Mouse (Mus musculus) heart, embryonic 16.5 days (tissue): ENCODE measurements at regions not wholly inside any gene's neighbourhood (a gene's known extent, or its start where the extent isn't known, plus 50 kb on each side); places are given as distances from the start of the nearest gene placed in this dataset.
"Not testable (repeated sequence)": the region's sequence is repeated elsewhere in the genome, so short reads cannot be mapped to it uniquely, and the experiment has no call there.

Experiments
- ATAC-seq: fragments of 200-750 bp; cut with Nextera tagmentation; replicated peaks from 2 replicates; pipeline ENCODE4 v1.8.0; 2017; ENCODE audit warnings: moderate number of reproducible peaks; ENCODE audit not compliant: insufficient read depth, low FRiP score; ENCODE audit errors: extremely low read depth
- H3K27ac ChIP-seq: fragments of 300-500 bp; sonication (generic); 2 replicates; pipeline ENCODE4 v1.5.1; 2014; ENCODE audit warnings: mild to moderate bottlenecking, low read length, control low read depth, moderate library complexity
- H3K27me3 ChIP-seq: fragments of 300-500 bp; sonication (generic); 2 replicates; pipeline ENCODE4 v1.6.1; 2014; ENCODE audit warnings: low read length, mixed read lengths; ENCODE audit not compliant: control insufficient read depth, insufficient read depth
- H3K36me3 ChIP-seq: fragments of 300-500 bp; sonication (generic); 2 replicates; pipeline ENCODE4 v1.6.1; 2014; ENCODE audit not compliant: control insufficient read depth, insufficient read depth
- H3K4me1 ChIP-seq: fragments of 300-500 bp; sonication (generic); 2 replicates; pipeline ENCODE4 v1.6.1; 2014; ENCODE audit warnings: low read length, mixed read lengths; ENCODE audit not compliant: control insufficient read depth, insufficient read depth
- H3K4me2 ChIP-seq: fragments of 300-500 bp; sonication (generic); 2 replicates; pipeline ENCODE4 v1.6.1; 2014; ENCODE audit warnings: low read depth, mild to moderate bottlenecking, control low read depth, low read length
- H3K4me3 ChIP-seq: fragments of 300-500 bp; sonication (generic); 2 replicates; pipeline ENCODE4 v1.5.1; 2014; ENCODE audit warnings: mild to moderate bottlenecking, control low read depth, low read length
- H3K9ac ChIP-seq: fragments of 300-500 bp; sonication (generic); 2 replicates; pipeline ENCODE4 v1.6.1; 2014; ENCODE audit warnings: low read length, control low read depth
- H3K9me3 ChIP-seq: fragments of 300-500 bp; sonication (generic); replicated peaks from 2 replicates; pipeline ENCODE4 v1.6.1; 2016; ENCODE audit warnings: low read length; ENCODE audit not compliant: control insufficient read depth
- WGBS: fragments of 180-500 bp; shearing (Covaris S2); extraction: QIAGEN DNeasy Blood & Tissue Kit; methylation state at CpG from one replicate; pipeline ENCODE4 v1.1.7; 2014; 5-methylcytosine and 5-hydroxymethylcytosine counted together

DNA sequence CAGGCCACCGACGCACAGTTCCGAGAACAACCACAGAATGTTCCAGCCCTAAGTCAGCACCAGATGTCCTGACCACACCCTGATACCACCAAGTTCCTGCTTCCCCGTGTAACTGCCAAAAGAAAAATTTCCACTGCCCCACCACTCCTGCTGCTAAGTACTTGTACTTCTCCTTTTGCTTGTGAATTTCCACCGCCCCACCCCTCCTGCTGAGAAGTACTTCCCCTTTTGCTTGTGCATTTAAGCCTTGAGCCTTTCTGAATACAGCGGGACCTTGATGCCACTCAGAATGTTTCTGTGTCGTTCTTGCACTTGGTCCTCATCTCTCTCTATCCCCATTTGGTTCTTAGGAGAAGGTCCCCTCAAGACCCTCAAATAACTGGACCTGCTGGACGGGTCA is 100.8 kb upstream of the Plcb4 start:
- not testable (repeated sequence) for H3K27me3 ChIP-seq, H3K4me2 ChIP-seq, H3K4me3 ChIP-seq, ATAC-seq, H3K9me3 ChIP-seq, H3K27ac ChIP-seq, H3K4me1 ChIP-seq, H3K36me3 ChIP-seq, H3K9ac ChIP-seq
- WGBS = 88% methylated on average over 8 of the region's 8 CpGs

DNA sequence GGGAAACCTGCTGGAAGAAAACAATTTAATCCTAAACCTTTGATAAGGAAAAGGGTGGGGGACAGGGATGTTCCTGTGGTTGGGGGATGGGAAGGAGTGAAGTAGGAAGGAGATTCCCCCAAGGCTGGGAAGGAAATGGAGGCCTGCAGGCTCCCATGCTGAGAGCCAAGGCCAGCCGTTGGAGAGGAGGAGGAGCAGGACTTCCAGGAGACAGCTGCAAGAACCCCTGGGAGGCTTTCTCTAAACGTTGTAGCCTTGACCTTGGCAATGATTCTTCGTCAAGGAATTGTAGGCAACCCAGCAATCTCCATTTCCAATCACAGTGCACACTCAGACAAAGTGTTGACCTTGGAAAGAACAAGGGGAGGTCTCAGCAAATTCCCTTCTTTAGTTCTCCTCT is 99.5 kb upstream of the Plcb4 start:
- Histone ChIP-seq H3K27me3 (no peaks in the 10 kb centered on the region), H3K4me1 (peaks cover 6% of the 10 kb centered on the region; the same call in 1 of the 2 replicates), H3K4me3 (no peak overlapping the region), H3K9me3 (no peaks in the 10 kb centered on the region; the same call in 1 of the 2 replicates), H3K36me3 (no peaks in the 10 kb centered on the region), H3K4me2 (no peak overlapping the region), H3K27ac (no peak overlapping the region), H3K9ac (no peak overlapping the region)
- 48% methylated on average over 3 of the region's 3 CpGs for WGBS
- ATAC-seq = no peak

DNA sequence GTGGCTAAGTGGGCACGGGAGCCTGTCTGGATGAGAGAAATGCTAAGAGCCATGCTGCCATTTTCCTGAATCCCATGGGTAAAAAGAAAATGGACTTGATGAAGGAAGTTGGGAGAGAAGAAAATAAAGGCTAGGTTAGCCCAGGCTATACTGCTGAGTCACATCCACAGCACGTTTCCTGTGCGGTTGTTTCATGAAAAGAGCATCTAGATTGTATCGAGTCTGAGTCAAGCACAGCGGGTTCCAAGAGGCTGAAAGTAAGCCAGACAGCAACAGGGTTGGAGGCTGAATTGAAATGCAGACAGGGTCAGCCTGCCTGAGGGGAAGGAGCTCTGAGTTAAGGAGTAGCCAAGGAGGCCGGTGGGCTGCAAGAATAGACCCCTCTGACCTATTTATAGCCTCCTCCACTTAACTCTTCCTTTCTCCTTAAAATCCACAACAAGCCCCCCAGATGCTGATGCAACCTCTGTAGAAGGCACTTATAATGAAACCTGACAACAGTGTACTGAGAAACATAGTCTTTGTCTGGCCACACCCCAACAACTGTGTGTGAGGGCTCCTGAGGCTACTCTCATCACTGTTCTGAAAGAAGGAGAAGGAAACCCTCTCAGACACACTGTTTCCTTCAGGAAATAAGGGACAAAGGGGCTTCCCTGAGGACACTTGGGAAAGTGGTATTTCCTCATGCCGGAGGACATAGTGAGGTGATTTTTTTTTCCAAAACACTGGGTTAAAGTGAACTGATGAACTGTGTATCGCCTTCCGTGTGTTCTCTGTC is 98.7 kb upstream of the Plcb4 start:
- H3K4me3 ChIP-seq = no peak overlapping the region
- H3K9ac ChIP-seq = no peak overlapping the region
- H3K27me3 ChIP-seq = no peaks in the 10 kb centered on the region
- peaks cover 6% of the 10 kb centered on the region; the same call in 1 of the 2 replicates for H3K4me1 ChIP-seq
- peak overlapping the region; percentile 28 for H3K27ac ChIP-seq
- 74% methylated on average over 9 of the region's 9 CpGs for WGBS
- no peak overlapping the region for H3K4me2 ChIP-seq
- H3K36me3 ChIP-seq = no peaks in the 10 kb centered on the region
- no peak for ATAC-seq
- no peaks in the 10 kb centered on the region; the same call in 1 of the 2 replicates for H3K9me3 ChIP-seq

DNA sequence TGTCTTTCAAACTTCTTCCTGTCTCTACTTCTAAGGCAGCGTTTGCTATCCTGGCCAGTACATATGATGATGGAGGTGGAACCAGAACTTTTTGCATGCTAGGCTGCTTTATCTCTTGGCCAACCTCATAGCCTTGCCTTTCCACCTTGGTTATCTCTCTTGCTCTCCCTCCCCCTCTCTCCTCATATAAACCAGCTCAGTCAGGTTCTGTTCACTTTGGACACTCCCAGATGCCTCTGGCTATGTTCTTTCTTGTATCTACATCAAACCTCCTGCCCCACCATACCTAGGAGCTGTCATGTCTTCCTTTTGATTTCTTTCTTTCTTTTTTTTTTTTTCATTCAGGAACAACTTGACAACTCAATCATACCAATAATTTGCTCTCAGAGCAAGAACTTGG is 98.0 kb upstream of the Plcb4 start:
- no peaks in the 10 kb centered on the region for H3K27me3 ChIP-seq

DNA sequence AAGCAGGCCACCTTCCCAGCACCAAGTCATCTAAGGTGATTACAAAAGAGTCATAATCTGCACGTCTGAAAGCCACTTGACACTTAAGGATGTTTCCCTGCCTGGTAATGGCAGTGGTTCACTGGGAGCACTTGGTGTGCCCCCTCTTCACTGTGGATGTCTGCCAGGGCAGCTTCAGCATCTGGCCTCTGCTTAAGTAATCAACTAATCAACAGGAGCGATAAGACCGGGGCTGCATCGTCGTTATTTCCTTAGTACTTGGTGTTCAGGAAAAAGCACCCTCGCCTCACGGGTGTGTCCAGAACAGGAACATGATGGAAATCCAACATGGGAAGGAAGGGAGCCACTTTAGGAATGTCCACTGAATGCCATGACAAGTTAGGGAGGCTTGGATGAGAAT is 97.1 kb upstream of the Plcb4 start:
- Histone ChIP-seq H3K4me3 (no peak overlapping the region), H3K9ac (no peak overlapping the region), H3K36me3 (no peaks in the 10 kb centered on the region), H3K27me3 (no peaks in the 10 kb centered on the region), H3K4me1 (peaks cover 6% of the 10 kb centered on the region; the same call in 1 of the 2 replicates), H3K27ac (peak overlapping the region; percentile 52; the same call in 1 of the 2 replicates), H3K4me2 (no peak overlapping the region), H3K9me3 (no peaks in the 10 kb centered on the region; the same call in 1 of the 2 replicates)
- ATAC-seq = 0 out of 2 replicates have a peak, but pooled peaks have one; percentile 18
- 34% methylated on average over 7 of the region's 7 CpGs for WGBS

More for the DNA sequence above, 98.0 kb upstream of the Plcb4 start:
- no peak for ATAC-seq
- H3K9ac ChIP-seq = no peak overlapping the region
- peak overlapping the region; percentile 60 for H3K27ac ChIP-seq
- no peak overlapping the region for H3K4me3 ChIP-seq
- no peaks in the 10 kb centered on the region; the same call in 1 of the 2 replicates for H3K9me3 ChIP-seq
- WGBS = 58% methylated on average over 1 of the region's 1 CpGs
- H3K36me3 ChIP-seq = no peaks in the 10 kb centered on the region
- no peak overlapping the region for H3K4me2 ChIP-seq
- peaks cover 6% of the 10 kb centered on the region; the same call in 1 of the 2 replicates for H3K4me1 ChIP-seq

DNA sequence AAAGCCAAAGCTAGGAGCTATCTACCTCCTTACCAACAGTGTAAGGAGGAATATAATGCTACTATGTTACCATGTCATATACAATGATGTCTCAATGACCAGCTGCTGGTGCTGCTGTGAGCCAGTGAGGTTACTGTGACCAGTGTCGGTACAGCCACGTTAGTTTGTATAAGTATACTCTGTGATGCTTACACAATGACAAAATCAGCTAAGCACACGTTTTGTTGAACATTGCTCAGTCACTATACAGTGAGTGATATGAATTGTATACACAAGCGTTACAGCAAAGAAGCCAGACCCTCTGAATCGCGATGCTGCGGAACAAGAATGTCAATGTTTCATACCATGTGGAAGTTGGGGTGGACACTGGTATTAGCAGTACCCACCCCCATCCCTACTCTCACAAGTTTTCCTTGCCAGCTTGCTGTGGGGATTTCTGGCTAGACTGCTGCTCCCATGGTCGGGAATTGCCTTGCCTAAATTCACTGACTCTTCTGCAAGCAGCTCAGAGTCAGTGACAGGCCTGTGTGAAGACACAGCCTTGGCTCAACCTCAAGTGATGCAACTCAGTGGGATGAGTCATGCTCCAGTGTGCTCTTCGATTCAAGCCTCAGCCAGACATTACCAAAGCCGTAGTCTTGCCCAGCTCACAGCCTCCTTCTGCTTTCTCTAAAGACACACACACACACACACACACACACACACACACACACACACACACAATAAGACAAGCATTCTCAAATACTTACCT is 96.5 kb upstream of the Plcb4 start:
- WGBS = 64% methylated on average over 10 of the region's 10 CpGs
- no peak overlapping the region for H3K4me3 ChIP-seq
- no peaks in the 10 kb centered on the region; the same call in 1 of the 2 replicates for H3K9me3 ChIP-seq
- no peaks in the 10 kb centered on the region for H3K36me3 ChIP-seq
- H3K27ac ChIP-seq = peak overlapping the region; percentile 52
- no peaks in the 10 kb centered on the region for H3K27me3 ChIP-seq
- peaks cover 6% of the 10 kb centered on the region; the same call in 1 of the 2 replicates for H3K4me1 ChIP-seq
- peak; percentile 67 for ATAC-seq
- no peak overlapping the region for H3K4me2 ChIP-seq
- no peak overlapping the region for H3K9ac ChIP-seq

DNA sequence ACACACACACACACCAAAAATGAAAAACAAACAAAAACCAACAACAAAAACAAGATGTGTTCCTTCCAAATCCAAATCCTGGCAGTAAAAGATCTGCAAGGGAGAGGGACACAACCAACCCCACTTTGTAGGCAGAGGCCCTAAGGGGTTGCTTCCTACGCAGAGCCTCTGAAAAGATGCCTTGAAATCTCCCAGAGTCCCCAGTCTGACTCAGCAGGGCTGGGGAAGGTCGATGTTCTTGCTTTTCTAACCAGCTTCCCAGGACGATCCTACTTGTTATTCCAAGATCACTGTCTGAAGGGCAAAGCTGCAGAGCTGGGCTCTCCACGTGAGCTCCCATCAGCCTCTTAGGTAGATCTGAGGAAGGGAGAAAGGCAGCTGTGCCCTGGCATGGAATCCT is 94.6 kb upstream of the Plcb4 start:
- no peak for ATAC-seq
- H3K4me3 ChIP-seq = no peak overlapping the region
- H3K27me3 ChIP-seq = no peaks in the 10 kb centered on the region
- no peak overlapping the region for H3K9ac ChIP-seq
- 57% methylated on average over 4 of the region's 4 CpGs for WGBS
- H3K36me3 ChIP-seq = no peaks in the 10 kb centered on the region
- H3K27ac ChIP-seq = no peak overlapping the region
- H3K4me1 ChIP-seq = peaks cover 6% of the 10 kb centered on the region; the same call in 1 of the 2 replicates
- H3K9me3 ChIP-seq = no peaks in the 10 kb centered on the region
- no peak overlapping the region for H3K4me2 ChIP-seq

DNA sequence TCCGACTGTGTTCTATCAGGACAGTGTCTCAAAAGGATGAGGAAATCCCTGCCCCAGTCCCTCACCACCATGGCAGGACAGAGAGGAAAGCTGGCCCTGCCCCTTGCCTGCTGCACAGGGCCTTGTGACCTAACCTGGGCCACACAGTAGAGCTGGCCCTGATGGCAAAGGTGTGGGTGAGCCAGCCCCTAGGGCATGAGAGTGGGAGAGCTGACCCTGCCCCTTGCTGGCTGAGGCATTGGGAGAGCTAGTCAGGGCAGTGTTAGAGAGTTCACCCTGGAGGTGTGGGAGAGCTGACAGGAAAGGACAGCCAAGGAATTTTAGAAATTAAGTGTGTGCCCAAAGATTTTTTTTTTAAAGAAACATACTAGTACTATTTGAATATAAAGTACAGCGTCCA is 90.5 kb upstream of the Plcb4 start:
- H3K27me3 ChIP-seq = no peaks in the 10 kb centered on the region
- no peak overlapping the region for H3K9ac ChIP-seq
- ATAC-seq = no peak
- H3K27ac ChIP-seq = no peak overlapping the region
- no peak overlapping the region for H3K4me2 ChIP-seq
- H3K36me3 ChIP-seq = no peaks in the 10 kb centered on the region
- H3K4me1 ChIP-seq = no peaks in the 10 kb centered on the region
- H3K4me3 ChIP-seq = no peak overlapping the region
- 75% methylated on average over 2 of the region's 2 CpGs for WGBS
- H3K9me3 ChIP-seq = no peaks in the 10 kb centered on the region

DNA sequence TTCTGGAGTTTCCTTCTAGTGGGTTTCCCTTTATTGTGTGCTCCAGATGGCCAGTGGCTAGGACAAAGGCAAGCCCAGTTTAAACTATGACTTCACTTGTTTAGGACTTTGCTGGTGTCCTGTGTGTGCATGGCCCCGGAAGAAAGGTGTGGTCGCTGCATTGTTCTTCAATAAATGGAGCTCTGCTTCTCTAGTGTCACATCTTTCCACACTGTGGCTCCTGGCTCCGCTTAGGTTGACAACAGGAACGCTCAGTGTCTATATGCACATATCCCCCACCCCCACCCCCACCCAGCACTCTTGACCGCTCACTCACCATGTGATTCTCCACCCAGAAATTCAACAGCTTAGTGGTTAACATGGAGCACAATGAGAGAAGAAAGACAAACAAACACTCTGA is 87.2 kb upstream of the Plcb4 start:
- ATAC-seq = no peak
- H3K4me2 ChIP-seq = no peak overlapping the region
- no peaks in the 10 kb centered on the region for H3K27me3 ChIP-seq
- WGBS = 67% methylated on average over 5 of the region's 5 CpGs
- no peak overlapping the region for H3K9ac ChIP-seq
- H3K27ac ChIP-seq = no peak overlapping the region; the same call in 1 of the 2 replicates
- no peaks in the 10 kb centered on the region for H3K36me3 ChIP-seq
- no peak overlapping the region for H3K4me3 ChIP-seq
- no peaks in the 10 kb centered on the region for H3K4me1 ChIP-seq
- H3K9me3 ChIP-seq = no peaks in the 10 kb centered on the region
